In the genomic region with DNA sequence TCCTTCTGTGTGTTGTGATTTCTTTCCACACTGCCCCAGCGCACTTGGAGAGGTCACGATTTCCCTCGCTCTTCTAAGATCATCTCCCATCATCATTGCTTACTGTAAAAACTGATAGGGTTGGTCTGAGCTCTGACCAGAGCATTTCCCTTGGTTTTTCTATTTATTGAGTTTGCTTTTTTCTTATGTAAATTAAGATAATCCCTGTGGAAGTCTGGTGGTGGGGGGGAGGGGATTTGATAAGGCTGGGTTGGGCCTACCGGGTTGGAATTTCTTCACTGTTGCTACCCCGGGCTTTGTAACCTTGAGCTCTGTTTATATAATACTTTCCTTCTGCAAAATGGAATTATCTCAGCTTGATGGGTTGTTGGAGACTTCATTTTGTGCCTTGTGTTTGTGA, we compare ENCODE assay signal across 9 mouse cellular contexts. TPM values are rescaled to one million over a fixed set of nuclear protein-coding genes. Genes with fewer than 3 reads are reported as not detected.
DNase-seq lines count a peak whose midpoint lies in the region; ATAC-seq and TF ChIP-seq lines count a peak whose summit lies in the region.
"Had no signal": no experiment of that assay in that cellular context is flagged by ENCODE, and none has a peak within 500 bp of the region (broad histone marks: within the 10 kb centered on the region; RNA-seq: fewer than 3 reads in every experiment).

No protein-coding gene starts in this region.

- TF ChIP-seq POLR2A in myocyte (IDR thresholded peaks at IDR 0.05; ENCODE audit: insufficient read length, low read depth), result no peak

- DNase-seq in kidney, adult 18-20 months, result no peak
- no peak for DNase-seq in left cerebral cortex, postnatal 14 days (ENCODE audit: low spot score in 2 of 2)
- no peak for DNase-seq in thymus, postnatal 36 days
- no peak for DNase-seq in B cell, adult 2 months
- DNase-seq: cerebellum, adult 18-20 months had no signal

- H3K9ac ChIP-seq in kidney, embryonic 16.5 days (replicated peaks; ENCODE audit: low read length), result peak overlapping the region; percentile 63; the same call in 1 of the 2 replicates
- H3K9ac ChIP-seq in embryonic facial prominence, embryonic 13.5 days, result no peak overlapping the region
- H3K9ac ChIP-seq in intestine, embryonic 15.5 days, result no peak overlapping the region; the same call in 1 of the 2 replicates

- 0 out of 2 replicates have a peak, but pooled peaks cover 6% of the 10 kb centered on the region for H3K36me3 ChIP-seq in kidney, embryonic 16.5 days (ENCODE audit: insufficient read depth, low read length)
- peaks cover 10% of the 10 kb centered on the region for H3K36me3 ChIP-seq in embryonic facial prominence, embryonic 13.5 days
- H3K36me3 ChIP-seq in intestine, embryonic 15.5 days, result no peaks in the 10 kb centered on the region
- peaks cover 3% of the 10 kb centered on the region for H3K36me3 ChIP-seq in myocyte (ENCODE audit: control insufficient read depth, insufficient read depth)

- H3K4me2 ChIP-seq in kidney, embryonic 16.5 days (replicated peaks; ENCODE audit: low read depth, low read length), result peak overlapping the region; percentile 56
- peak overlapping the region; percentile 97 for H3K4me2 ChIP-seq in embryonic facial prominence, embryonic 13.5 days
- H3K4me2 ChIP-seq in intestine, embryonic 15.5 days (replicated peaks), result peak overlapping the region; percentile 89
- peak overlapping the region; percentile 91 for H3K4me2 ChIP-seq in myocyte (ENCODE audit: low read depth)

- H3ac ChIP-seq in myocyte (ENCODE audit: control insufficient read depth, insufficient read length), result no peak overlapping the region

- H3K79me2 ChIP-seq in myocyte (ENCODE audit: control insufficient read depth, insufficient read depth), result peaks cover 41% of the 10 kb centered on the region

- no peak for ATAC-seq in kidney, embryonic 16.5 days (ENCODE audit: low FRiP score, low TSS enrichment)
- no peak for ATAC-seq in embryonic facial prominence, embryonic 13.5 days (ENCODE audit: insufficient number of reproducible peaks, insufficient read depth, low FRiP score, low TSS enrichment, low read depth)
- ATAC-seq in intestine, embryonic 15.5 days, result no peak

- WGBS in kidney, embryonic 16.5 days, result 27% methylated on average over 5 of the region's 5 CpGs
- WGBS in embryonic facial prominence, embryonic 13.5 days, result 24% methylated on average over 5 of the region's 5 CpGs
- 32% methylated on average over 5 of the region's 5 CpGs for WGBS in intestine, embryonic 15.5 days

- H3K27ac ChIP-seq in kidney, embryonic 16.5 days (ENCODE audit: low read length), result peak overlapping the region; percentile 100
- H3K27ac ChIP-seq in embryonic facial prominence, embryonic 13.5 days, result peak overlapping the region; percentile 100
- peak overlapping the region; percentile 62 for H3K27ac ChIP-seq in intestine, embryonic 15.5 days

- peaks cover 64% of the 10 kb centered on the region for H3K4me1 ChIP-seq in kidney, embryonic 16.5 days (ENCODE audit: insufficient read depth, low read length)
- H3K4me1 ChIP-seq in embryonic facial prominence, embryonic 13.5 days, result peaks cover 68% of the 10 kb centered on the region
- H3K4me1 ChIP-seq in intestine, embryonic 15.5 days (replicated peaks), result peaks cover 55% of the 10 kb centered on the region

- peak overlapping the region; percentile 92; the same call in 1 of the 2 replicates for H3K4me3 ChIP-seq in kidney, embryonic 16.5 days (ENCODE audit: low read length)
- H3K4me3 ChIP-seq in embryonic facial prominence, embryonic 13.5 days, result no peak overlapping the region
- no peak overlapping the region for H3K4me3 ChIP-seq in intestine, embryonic 15.5 days (replicated peaks)
- H3K4me3 ChIP-seq in myocyte, result peak overlapping the region; percentile 94

- H3K9me3 ChIP-seq in kidney, embryonic 16.5 days (ENCODE audit: low read length), result no peaks in the 10 kb centered on the region
- no peaks in the 10 kb centered on the region for H3K9me3 ChIP-seq in embryonic facial prominence, embryonic 13.5 days
- no peaks in the 10 kb centered on the region for H3K9me3 ChIP-seq in intestine, embryonic 15.5 days

- no peaks in the 10 kb centered on the region for H3K27me3 ChIP-seq in kidney, embryonic 16.5 days (ENCODE audit: insufficient read depth, low read length)
- H3K27me3 ChIP-seq in embryonic facial prominence, embryonic 13.5 days, result no peaks in the 10 kb centered on the region
- H3K27me3 ChIP-seq in intestine, embryonic 15.5 days (replicated peaks), result no peaks in the 10 kb centered on the region
- no peaks in the 10 kb centered on the region for H3K27me3 ChIP-seq in myocyte (ENCODE audit: control insufficient read depth, insufficient read depth, insufficient read length)

- intact Hi-C loops in left cerebral cortex, postnatal 14 days (cut with DNase I), result no loop called here

TF ChIP-seq in myocyte, 11 proteins besides CTCF, POLR2A, EP300 and RAD21:
- TF ChIP-seq MYOG (IDR thresholded peaks at IDR 0.05; ENCODE audit: control insufficient read depth in 1 of 3, insufficient read depth in 1 of 3, insufficient read length in 2 of 3, low read depth in 2 of 3) (no peak), POLR2AphosphoS2 (IDR thresholded peaks at IDR 0.05; ENCODE audit: insufficient read length, low read depth) (no peak), TCF12 (IDR thresholded peaks at IDR 0.05; ENCODE audit: insufficient read depth, poor library complexity, severe bottlenecking) (no peak), REST (IDR thresholded peaks at IDR 0.05; ENCODE audit: insufficient read depth, insufficient read length) (no peak), E2F4 (IDR thresholded peaks at IDR 0.05; ENCODE audit: insufficient read depth) (no peak), USF1 (IDR thresholded peaks at IDR 0.05; ENCODE audit: low read depth) (no peak), MYOD1 (IDR thresholded peaks at IDR 0.05; ENCODE audit: control insufficient read depth in 1 of 3, insufficient read length in 2 of 3, low read depth in 2 of 3) (no peak), SRF (IDR thresholded peaks at IDR 0.05; ENCODE audit: control insufficient read depth, insufficient read length, low read depth) (no peak), MAX (IDR thresholded peaks at IDR 0.05; ENCODE audit: low read depth) (no peak), CEBPB (IDR thresholded peaks at IDR 0.05; ENCODE audit: insufficient read depth, poor library complexity, severe bottlenecking) (no peak), TCF3 (IDR thresholded peaks at IDR 0.05; ENCODE audit: insufficient read length, low read depth) (no peak)
TF ChIP-seq in myocyte: peak in this region for 0.

RNA-seq across cellular contexts. Expression of gene Irf2bpl, which starts 1.1 kb away (rescaled TPM):
- polyA plus RNA-seq in kidney, embryonic 16.5 days (2015; fragmentation: Nextera tagmentation; extraction: Ambion mirVana), result 30.3 and 30.4 TPM in 2 replicates
- polyA plus RNA-seq in embryonic facial prominence, embryonic 13.5 days (2015; fragmentation: Nextera tagmentation; extraction: Ambion mirVana), result 36.5 and 37.7 TPM in 2 replicates
- 19.6 and 22.4 TPM in 2 replicates for polyA plus RNA-seq in intestine, embryonic 15.5 days (2015; fragmentation: Nextera tagmentation; extraction: Ambion mirVana)
- 59.1 TPM for polyA plus RNA-seq in myocyte (2012; fragmentation: generic; extraction: Trizol)
- 10 to 100 TPM; 74.0 to 78.2 TPM for total RNA-seq in left cerebral cortex, postnatal 14 days (2021)

Comparison
In these comparisons a context has a peak if more than half of its experiments do, and no peak if none do; other contexts are left out.
1. H3K4me3 ChIP-seq: peak in kidney, embryonic 16.5 days (single experiment) and myocyte (single experiment); none in embryonic facial prominence, embryonic 13.5 days (single experiment) and intestine, embryonic 15.5 days (single experiment).
2. Peak in every context shown above with its lines, with median percentiles within 50 percentile points of each other: H3K27ac ChIP-seq and H3K4me2 ChIP-seq.